Mouse (Mus musculus): ENCODE measurements at regions not wholly inside any gene's neighbourhood (a gene's known extent, or its start where the extent isn't known, plus 50 kb on each side); places are given as distances from the start of the nearest gene placed in this dataset.
A peak's percentile ranks its signal among the peaks of the same experiment; 100 is the strongest.

DNA sequence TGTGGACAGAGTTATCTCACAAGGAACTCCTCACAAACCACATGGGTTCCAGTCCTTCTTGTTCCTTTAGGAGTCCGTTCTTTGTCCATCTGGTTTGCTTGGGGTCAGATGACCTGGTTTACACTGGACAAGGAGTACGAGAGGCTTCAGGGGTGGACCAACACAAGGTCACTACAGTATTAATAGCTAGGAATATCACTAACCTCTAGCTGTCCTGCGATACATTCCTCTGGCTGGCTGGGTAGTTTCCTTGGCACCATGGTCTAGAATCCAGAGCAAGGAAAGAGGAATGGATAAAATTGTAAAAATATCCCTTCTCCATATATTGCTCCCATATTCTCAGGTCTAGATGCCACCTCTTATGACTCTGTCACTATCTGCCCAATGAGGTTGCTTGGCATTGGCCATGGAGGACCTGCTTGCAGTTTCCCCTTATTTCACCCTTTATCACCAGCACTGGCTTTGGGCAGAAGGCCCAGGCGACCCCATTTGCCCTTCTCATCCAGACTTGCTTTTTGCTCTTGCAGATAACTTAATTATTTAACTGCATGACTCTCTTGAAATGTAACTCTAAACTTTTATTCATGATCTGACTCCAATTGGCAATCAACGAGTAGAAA lies 310.9 kb upstream of the Rnf32 start:
- Histone ChIP-seq H3K4me2 (ENCODE audit: low read length) (no peak overlapping the region), H3K9ac (ENCODE audit: low read depth, low read length) (no peak overlapping the region), H3K36me3 (ENCODE audit: control insufficient read depth, insufficient read depth, low read length) (no peaks in the 10 kb centered on the region), H3K4me3 (ENCODE audit: low read depth, low read length) (no peak overlapping the region), H3K27ac (ENCODE audit: low read length) (no peak overlapping the region), H3K9me3 (replicated peaks; ENCODE audit: control insufficient read depth, low read length, poor library complexity, severe bottlenecking) (no peaks in the 10 kb centered on the region), H3K4me1 (ENCODE audit: control insufficient read depth, insufficient read depth, low read length) (no peaks in the 10 kb centered on the region), H3K27me3 (ENCODE audit: control insufficient read depth, insufficient read depth, low read depth, low read length) (no peaks in the 10 kb centered on the region)
- WGBS, result 86% methylated on average over 5 of the region's 5 CpGs
- no peak for ATAC-seq

DNA sequence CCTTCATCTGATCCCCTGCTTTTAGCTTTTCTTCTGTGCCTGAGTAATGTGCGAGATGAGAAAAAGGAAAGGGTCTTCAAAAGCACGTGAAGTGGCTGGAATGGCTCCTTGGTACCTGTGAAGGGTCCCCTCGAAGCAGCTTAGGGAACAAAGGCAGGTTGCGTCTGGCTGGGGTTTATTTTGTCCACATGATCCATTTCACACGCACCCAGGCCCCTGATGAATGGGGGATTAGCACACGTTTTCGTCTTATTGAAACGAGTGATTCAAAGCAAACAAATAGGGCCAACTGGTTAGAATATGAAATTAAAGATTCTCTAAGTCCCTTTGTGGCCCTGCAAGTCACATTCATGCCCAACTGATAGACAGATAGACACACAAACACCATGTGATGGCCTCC lies 319.6 kb upstream of the Rnf32 start:
- no peaks in the 10 kb centered on the region for H3K36me3 ChIP-seq (ENCODE audit: control insufficient read depth, insufficient read depth, low read length)
- no peak for ATAC-seq
- WGBS, result 19% methylated on average over 8 of the region's 8 CpGs

DNA sequence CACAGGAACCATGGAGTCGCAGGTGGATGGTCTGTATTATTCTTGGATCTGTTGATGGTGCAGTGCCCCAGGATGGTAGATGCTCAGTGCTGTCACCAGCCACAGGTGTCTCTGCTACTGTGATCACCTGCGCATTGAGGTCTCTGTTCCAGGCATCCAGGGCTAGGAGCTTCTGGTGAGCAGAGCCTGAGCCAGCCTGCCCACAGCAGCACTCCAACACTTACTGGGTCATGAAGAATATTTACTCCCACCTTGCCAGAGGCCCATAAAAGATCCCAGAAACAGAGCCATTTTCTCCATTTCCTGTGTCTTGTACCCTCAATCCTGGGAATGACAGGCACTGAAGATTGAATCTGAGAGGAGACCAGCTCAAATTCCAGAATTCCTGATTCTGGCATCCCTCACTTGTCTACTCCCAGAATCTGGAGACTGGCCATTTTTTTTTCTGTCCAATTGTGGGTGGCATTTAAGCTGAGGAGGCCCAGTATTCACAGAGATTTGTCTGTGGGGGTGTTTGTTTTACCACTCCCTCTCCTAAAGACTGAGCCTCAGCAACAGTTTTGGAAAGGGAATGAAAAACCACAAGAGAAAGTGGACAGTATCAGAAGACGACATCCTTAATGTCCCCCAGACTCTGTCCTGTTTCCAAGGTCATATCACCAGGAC lies 322.1 kb upstream of the Rnf32 start:
- Histone ChIP-seq H3K9me3 (replicated peaks; ENCODE audit: control insufficient read depth, low read length, poor library complexity, severe bottlenecking) (no peaks in the 10 kb centered on the region), H3K9ac (ENCODE audit: low read depth, low read length) (no peak overlapping the region), H3K4me3 (ENCODE audit: low read depth, low read length) (no peak overlapping the region), H3K4me2 (ENCODE audit: low read length) (no peak overlapping the region), H3K27me3 (ENCODE audit: control insufficient read depth, insufficient read depth, low read depth, low read length) (no peaks in the 10 kb centered on the region), H3K27ac (ENCODE audit: low read length) (no peak overlapping the region), H3K36me3 (ENCODE audit: control insufficient read depth, insufficient read depth, low read length) (no peaks in the 10 kb centered on the region), H3K4me1 (ENCODE audit: control insufficient read depth, insufficient read depth, low read length) (peaks cover 5% of the 10 kb centered on the region)
- 94% methylated on average over 3 of the region's 3 CpGs for WGBS
- no peak for ATAC-seq

More for the DNA sequence above, 319.6 kb upstream of the Rnf32 start:
- Histone ChIP-seq H3K27me3 (ENCODE audit: control insufficient read depth, insufficient read depth, low read depth, low read length) (no peaks in the 10 kb centered on the region), H3K4me3 (ENCODE audit: low read depth, low read length) (no peak overlapping the region), H3K4me1 (ENCODE audit: control insufficient read depth, insufficient read depth, low read length) (peaks cover 5% of the 10 kb centered on the region), H3K9me3 (replicated peaks; ENCODE audit: control insufficient read depth, low read length, poor library complexity, severe bottlenecking) (no peaks in the 10 kb centered on the region), H3K4me2 (ENCODE audit: low read length) (no peak overlapping the region), H3K27ac (ENCODE audit: low read length) (no peak overlapping the region), H3K9ac (ENCODE audit: low read depth, low read length) (no peak overlapping the region)

DNA sequence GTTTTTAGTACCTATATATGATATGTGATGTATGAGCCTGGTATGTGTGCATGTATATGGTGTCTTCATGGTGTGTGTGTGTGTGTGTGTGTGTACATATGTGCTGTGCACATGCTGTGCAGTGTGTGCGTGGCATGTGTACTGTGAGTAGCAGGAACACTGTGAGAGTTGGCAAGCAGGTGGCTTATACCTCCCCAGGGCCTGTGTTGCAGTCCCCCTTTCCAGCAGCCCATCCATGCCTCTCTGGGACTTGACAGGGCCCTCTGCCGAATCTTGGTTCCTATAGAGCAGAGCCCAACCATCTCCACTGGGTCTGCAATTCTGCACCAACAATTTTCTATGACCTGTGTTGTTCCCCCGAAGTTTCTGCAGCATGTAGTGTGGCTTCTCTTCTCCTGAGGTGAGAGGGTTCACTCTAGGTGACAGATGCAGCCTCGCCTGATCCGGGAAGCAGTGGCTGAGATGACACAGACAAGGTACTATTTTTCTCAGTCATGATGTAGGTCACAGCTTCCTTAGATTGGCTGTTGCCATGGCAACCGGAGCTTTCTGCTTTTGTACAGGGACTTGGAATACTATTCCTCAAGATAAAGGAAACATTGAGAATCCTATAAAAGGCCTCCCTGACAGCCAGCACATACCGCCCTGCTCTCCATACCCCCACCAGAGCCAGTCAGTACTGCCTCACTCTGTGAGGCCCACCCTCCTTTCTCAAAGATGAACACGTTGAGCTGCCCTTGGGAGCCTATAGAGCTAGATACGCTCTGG lies 336.0 kb upstream of the Rnf32 start:
- Histone ChIP-seq H3K4me3 (ENCODE audit: low read depth, low read length) (no peak overlapping the region), H3K9ac (ENCODE audit: low read depth, low read length) (no peak overlapping the region; the same call in 1 of the 2 replicates), H3K4me2 (ENCODE audit: low read length) (no peak overlapping the region), H3K27ac (ENCODE audit: low read length) (peak overlapping the region; percentile 88), H3K9me3 (replicated peaks; ENCODE audit: control insufficient read depth, low read length, poor library complexity, severe bottlenecking) (no peaks in the 10 kb centered on the region), H3K27me3 (ENCODE audit: control insufficient read depth, insufficient read depth, low read depth, low read length) (no peaks in the 10 kb centered on the region), H3K4me1 (ENCODE audit: control insufficient read depth, insufficient read depth, low read length) (peaks cover 27% of the 10 kb centered on the region), H3K36me3 (ENCODE audit: control insufficient read depth, insufficient read depth, low read length) (no peaks in the 10 kb centered on the region)
- 34% methylated on average over 9 of the region's 9 CpGs for WGBS
- ATAC-seq, result peak; percentile 97

DNA sequence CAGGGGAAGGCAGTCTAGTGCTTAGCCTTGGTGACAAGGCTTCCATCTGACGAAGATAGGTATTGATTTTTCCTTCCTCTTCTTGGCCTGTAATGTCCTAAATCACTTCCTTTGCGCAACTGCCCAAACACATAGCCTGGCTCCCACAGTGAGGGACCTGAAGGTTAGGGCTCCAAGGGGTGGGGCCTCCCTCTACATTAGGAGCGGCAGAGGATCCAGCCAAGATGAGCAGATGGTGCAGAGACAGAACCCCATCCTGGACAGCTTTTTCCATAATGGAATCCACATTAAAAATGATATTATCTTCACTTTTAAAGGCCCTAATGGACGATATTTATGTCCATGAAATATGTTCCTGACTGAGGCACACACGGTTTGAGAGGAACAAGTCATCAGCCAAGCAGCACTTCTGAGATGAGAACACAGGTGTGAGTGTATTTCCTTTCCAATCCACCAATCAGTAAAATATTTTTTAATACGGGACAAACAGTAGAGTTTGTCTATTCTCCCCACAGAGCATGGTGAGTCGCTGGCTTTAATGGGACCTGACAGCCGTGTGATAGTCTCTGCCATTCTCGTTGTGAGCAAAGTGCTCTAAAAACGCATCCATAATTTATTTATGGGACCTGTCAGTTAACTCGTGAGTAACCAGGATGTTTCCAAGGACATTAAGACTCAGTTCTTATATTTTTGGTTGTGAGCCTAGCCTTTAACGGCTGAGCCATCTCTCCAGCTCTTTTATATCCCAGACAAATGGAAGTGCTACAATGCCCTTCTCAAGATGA lies 357.5 kb upstream of the Rnf32 start:
- no peak overlapping the region for H3K4me2 ChIP-seq (ENCODE audit: low read length)
- no peaks in the 10 kb centered on the region for H3K9me3 ChIP-seq (replicated peaks; ENCODE audit: control insufficient read depth, low read length, poor library complexity, severe bottlenecking)
- H3K27me3 ChIP-seq (ENCODE audit: control insufficient read depth, insufficient read depth, low read depth, low read length), result no peaks in the 10 kb centered on the region
- ATAC-seq, result no peak
- 71% methylated on average over 12 of the region's 12 CpGs for WGBS
- H3K4me1 ChIP-seq (ENCODE audit: control insufficient read depth, insufficient read depth, low read length), result no peaks in the 10 kb centered on the region
- H3K36me3 ChIP-seq (ENCODE audit: control insufficient read depth, insufficient read depth, low read length), result no peaks in the 10 kb centered on the region
- no peak overlapping the region for H3K9ac ChIP-seq (ENCODE audit: low read depth, low read length)
- no peak overlapping the region for H3K4me3 ChIP-seq (ENCODE audit: low read depth, low read length)
- H3K27ac ChIP-seq (ENCODE audit: low read length), result no peak overlapping the region

DNA sequence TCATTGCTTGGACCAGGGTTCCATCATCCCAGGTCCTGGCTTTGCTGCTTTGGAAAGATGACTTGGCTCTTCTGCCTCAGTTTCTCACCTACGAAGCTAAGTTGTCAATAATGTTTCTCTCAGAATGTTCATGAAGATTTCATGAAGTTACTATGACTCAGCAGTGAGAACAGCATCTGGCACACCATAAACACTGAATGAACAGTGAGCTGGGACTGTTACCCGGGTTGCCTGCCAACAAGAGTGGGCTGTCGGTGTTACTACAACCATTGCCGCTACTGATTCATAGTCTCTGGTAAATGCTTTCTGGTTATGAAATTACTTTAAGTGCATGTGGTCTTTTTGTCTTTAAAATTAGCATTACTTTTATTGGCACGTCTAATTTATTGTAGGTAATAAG lies 352.0 kb upstream of the Shh start:
- H3K4me1 ChIP-seq (ENCODE audit: control insufficient read depth, insufficient read depth, low read length), result no peaks in the 10 kb centered on the region
- WGBS, result 92% methylated on average over 5 of the region's 5 CpGs

DNA sequence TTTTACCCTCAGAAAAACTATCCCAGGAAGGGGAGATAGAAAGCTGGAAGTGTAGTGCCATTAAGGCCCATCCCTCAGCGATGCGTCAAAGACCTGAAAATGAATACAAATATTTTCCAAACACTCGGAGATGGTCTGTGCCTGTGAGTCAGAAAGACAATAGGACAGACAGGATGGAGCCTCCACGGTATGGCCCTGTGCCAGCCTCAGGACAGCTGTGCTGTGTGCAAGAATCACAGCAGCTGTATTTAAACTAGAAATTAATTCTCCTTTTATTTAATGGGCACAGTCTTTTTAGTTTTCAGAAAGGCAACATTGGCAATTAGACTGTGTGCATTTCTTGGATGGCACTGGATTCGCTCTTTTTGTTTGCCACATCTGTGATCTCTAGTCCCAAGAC lies 340.9 kb upstream of the Shh start:
- H3K9me3 ChIP-seq (replicated peaks; ENCODE audit: control insufficient read depth, low read length, poor library complexity, severe bottlenecking), result no peaks in the 10 kb centered on the region
- no peak overlapping the region for H3K4me3 ChIP-seq (ENCODE audit: low read depth, low read length)

More for the DNA sequence above, 352.0 kb upstream of the Shh start:
- no peaks in the 10 kb centered on the region for H3K36me3 ChIP-seq (ENCODE audit: control insufficient read depth, insufficient read depth, low read length)
- ATAC-seq, result no peak
- no peak overlapping the region for H3K4me3 ChIP-seq (ENCODE audit: low read depth, low read length)
- no peaks in the 10 kb centered on the region for H3K27me3 ChIP-seq (ENCODE audit: control insufficient read depth, insufficient read depth, low read depth, low read length)
- H3K9ac ChIP-seq (ENCODE audit: low read depth, low read length), result no peak overlapping the region
- no peak overlapping the region for H3K4me2 ChIP-seq (ENCODE audit: low read length)
- H3K9me3 ChIP-seq (replicated peaks; ENCODE audit: control insufficient read depth, low read length, poor library complexity, severe bottlenecking), result no peaks in the 10 kb centered on the region
- no peak overlapping the region for H3K27ac ChIP-seq (ENCODE audit: low read length)

DNA sequence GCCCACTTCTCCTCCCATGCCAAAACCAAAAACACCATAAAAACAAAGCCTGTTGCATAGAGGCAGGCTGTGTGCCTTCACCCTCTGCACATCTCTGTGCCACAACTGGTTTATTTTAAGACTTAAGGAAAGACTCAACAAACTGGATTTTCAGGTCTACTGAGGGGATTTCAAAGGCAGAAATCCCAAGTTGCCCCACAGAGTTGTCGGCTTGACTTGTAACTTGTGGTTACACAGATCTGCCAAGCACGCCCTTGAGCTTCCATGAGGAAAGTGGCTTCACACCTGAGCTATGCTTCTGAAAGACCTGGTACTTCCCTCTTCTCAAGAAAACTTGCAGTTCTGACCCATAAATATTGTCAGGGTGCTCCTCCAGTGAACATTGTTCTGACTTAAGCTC lies 332.4 kb upstream of the Shh start:
- Histone ChIP-seq H3K36me3 (ENCODE audit: control insufficient read depth, insufficient read depth, low read length) (no peaks in the 10 kb centered on the region), H3K4me3 (ENCODE audit: low read depth, low read length) (no peak overlapping the region), H3K4me1 (ENCODE audit: control insufficient read depth, insufficient read depth, low read length) (no peaks in the 10 kb centered on the region), H3K9ac (ENCODE audit: low read depth, low read length) (no peak overlapping the region), H3K27me3 (ENCODE audit: control insufficient read depth, insufficient read depth, low read depth, low read length) (no peaks in the 10 kb centered on the region), H3K27ac (ENCODE audit: low read length) (no peak overlapping the region), H3K9me3 (replicated peaks; ENCODE audit: control insufficient read depth, low read length, poor library complexity, severe bottlenecking) (no peaks in the 10 kb centered on the region), H3K4me2 (ENCODE audit: low read length) (no peak overlapping the region)
- no peak for ATAC-seq
- WGBS, result 91% methylated on average over 2 of the region's 2 CpGs

More for the DNA sequence above, 340.9 kb upstream of the Shh start:
- H3K27ac ChIP-seq (ENCODE audit: low read length), result no peak overlapping the region
- H3K36me3 ChIP-seq (ENCODE audit: control insufficient read depth, insufficient read depth, low read length), result no peaks in the 10 kb centered on the region
- no peak overlapping the region for H3K4me2 ChIP-seq (ENCODE audit: low read length)
- no peaks in the 10 kb centered on the region for H3K4me1 ChIP-seq (ENCODE audit: control insufficient read depth, insufficient read depth, low read length)
- no peak for ATAC-seq
- no peaks in the 10 kb centered on the region for H3K27me3 ChIP-seq (ENCODE audit: control insufficient read depth, insufficient read depth, low read depth, low read length)
- no peak overlapping the region for H3K9ac ChIP-seq (ENCODE audit: low read depth, low read length)
- 62% methylated on average over 5 of the region's 5 CpGs for WGBS

Data from midbrain, embryonic 16.5 days (tissue).